Mouse (Mus musculus) stomach, postnatal 0 days (tissue): ENCODE results near the gene Adam6b. TPM values are rescaled to one million over a fixed set of nuclear protein-coding genes. Genes with fewer than 3 reads are reported as not detected.
A peak's percentile ranks its signal among the peaks of the same experiment; 100 is the strongest.
"Not testable (repeated sequence)": the region's sequence is repeated elsewhere in the genome, so short reads cannot be mapped to it uniquely, and the experiment has no call there.

Source experiments
- ATAC-seq: fragments of 200-750 bp; cut with Nextera tagmentation; 2 replicates; pipeline ENCODE4 v1.8.0; 2017; ENCODE audit not compliant: low FRiP score, low TSS enrichment
- DNase-seq: peaks from one replicate; pipeline ENCODE4 v3.0.0-alpha.2; 2016; ENCODE audit warnings: low spot score
- H3K27ac ChIP-seq: fragments of 300-500 bp; sonication (generic); replicated peaks from 2 replicates; pipeline ENCODE4 v1.5.1; 2014; ENCODE audit warnings: mild to moderate bottlenecking, control low read depth
- H3K27me3 ChIP-seq: fragments of 300-500 bp; sonication (generic); 2 replicates; pipeline ENCODE4 v1.6.1; 2014; ENCODE audit warnings: low read length; ENCODE audit not compliant: control insufficient read depth, insufficient read depth
- H3K36me3 ChIP-seq: fragments of 300-500 bp; sonication (generic); 2 replicates; pipeline ENCODE4 v1.6.1; 2014; ENCODE audit warnings: low read length, mixed read lengths; ENCODE audit not compliant: control insufficient read depth, insufficient read depth
- H3K4me1 ChIP-seq: fragments of 300-500 bp; sonication (generic); replicated peaks from 2 replicates; pipeline ENCODE4 v1.6.1; 2014; ENCODE audit warnings: antibody characterized with exemption; ENCODE audit not compliant: control insufficient read depth, insufficient read depth
- H3K4me2 ChIP-seq: fragments of 300-500 bp; sonication (generic); replicated peaks from 2 replicates; pipeline ENCODE4 v1.6.1; 2014; ENCODE audit warnings: low read depth, mild to moderate bottlenecking, control low read depth, moderate library complexity
- H3K4me3 ChIP-seq: fragments of 300-500 bp; sonication (generic); 2 replicates; pipeline ENCODE4 v1.5.1; 2014; ENCODE audit warnings: low read depth, low read length, control low read depth
- H3K9ac ChIP-seq: fragments of 300-500 bp; sonication (generic); 2 replicates; pipeline ENCODE4 v1.6.1; 2014; ENCODE audit warnings: mild to moderate bottlenecking, low read length, control low read depth, mixed read lengths
- H3K9me3 ChIP-seq: fragments of 300-500 bp; sonication (generic); 2 replicates; pipeline ENCODE4 v1.6.1; 2016; ENCODE audit warnings: low read length; ENCODE audit not compliant: control insufficient read depth
- CTCF ChIP-seq: IDR thresholded peaks from 2 replicates; pipeline ENCODE4 v1.5.1; 2016; ENCODE audit warnings: antibody characterized with exemption, low read depth, mild to moderate bottlenecking, moderate library complexity
- EP300 ChIP-seq: optimal IDR thresholded peaks from 2 replicates; pipeline ENCODE3; 2016; ENCODE audit warnings: antibody characterized with exemption
- WGBS: fragments of 180-500 bp; shearing (Covaris S2); extraction: QIAGEN DNeasy Blood & Tissue Kit; methylation state at CpG from one replicate; pipeline ENCODE4 v1.1.7; 2014; 5-methylcytosine and 5-hydroxymethylcytosine counted together
- polyA plus RNA-seq: library from polyadenylated mRNA; unstranded; fragments of >200 nt; fragmentation: Nextera tagmentation; extraction: Ambion mirVana; gene quantifications from 2 replicates; pipeline ENCODE4 v1.2.1, GENCODE M21; 2015

Gene Adam6b
- polyA plus RNA-seq, 1 experiment from 2014 or later, result not detected

DNA sequence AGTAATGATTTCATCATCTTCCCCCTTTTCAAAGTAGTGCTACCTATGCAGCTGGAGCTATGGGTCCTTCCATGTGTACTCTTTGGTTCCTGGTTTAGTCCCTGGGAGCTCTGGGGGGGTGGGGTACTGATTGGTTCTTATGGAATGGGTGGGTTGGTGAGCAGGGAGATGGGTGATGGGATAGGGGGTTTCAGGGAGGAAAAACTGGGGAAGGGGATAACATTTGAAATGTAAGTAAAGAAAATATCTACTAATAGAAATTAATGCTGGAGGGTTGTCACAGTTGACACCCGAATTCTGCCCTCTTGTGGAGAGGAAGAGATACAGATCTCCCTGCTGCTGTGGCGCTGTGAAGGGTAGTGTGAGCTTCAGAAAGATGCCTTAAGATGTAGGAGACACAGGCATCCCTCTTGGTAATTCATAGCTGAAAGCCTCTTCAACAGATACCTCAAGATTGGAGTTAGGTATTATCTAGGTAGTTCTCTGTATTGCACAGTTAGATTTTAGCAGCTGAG, 4.3 kb upstream of the Adam6b start:
- 31% methylated on average over 2 of the region's 2 CpGs for WGBS
- Histone ChIP-seq H3K27me3 (no peaks in the 10 kb centered on the region), H3K4me2 (no peak overlapping the region), H3K27ac (no peak overlapping the region), H3K4me1 (no peaks in the 10 kb centered on the region), H3K9ac (no peak overlapping the region), H3K9me3 (no peaks in the 10 kb centered on the region), H3K4me3 (no peak overlapping the region), H3K36me3 (no peaks in the 10 kb centered on the region)
- peak; percentile 59 for TF ChIP-seq CTCF
- TF ChIP-seq EP300, result no peak
- ATAC-seq (no peak), DNase-seq (no peak)

DNA sequence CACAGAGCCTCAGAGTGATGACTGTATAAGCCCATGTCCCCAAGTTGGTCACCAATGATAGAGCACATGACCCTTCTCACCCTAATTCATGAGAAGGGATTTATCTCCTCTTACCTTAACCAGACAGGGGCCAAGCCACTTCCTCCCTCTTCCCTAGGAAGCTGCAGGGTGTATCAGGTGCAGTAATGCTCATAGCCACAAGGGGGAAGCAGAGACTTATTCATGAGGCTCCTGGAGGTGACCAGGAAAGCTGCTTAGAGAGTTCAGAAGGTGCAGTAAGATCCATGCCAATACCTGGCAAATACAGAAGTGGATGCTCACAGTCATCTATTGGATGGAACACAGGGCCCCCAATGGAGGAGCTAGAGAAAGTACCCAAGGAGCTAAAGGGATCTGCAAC, 1.6 kb upstream of the Adam6b start:
- H3K27ac ChIP-seq, H3K9me3 ChIP-seq, H3K36me3 ChIP-seq, H3K9ac ChIP-seq, ATAC-seq, H3K27me3 ChIP-seq, H3K4me3 ChIP-seq, H3K4me1 ChIP-seq, H3K4me2 ChIP-seq: not testable (repeated sequence)
- TF ChIP-seq CTCF, result peak; percentile 88
- DNase-seq, result peak; percentile 59

DNA sequence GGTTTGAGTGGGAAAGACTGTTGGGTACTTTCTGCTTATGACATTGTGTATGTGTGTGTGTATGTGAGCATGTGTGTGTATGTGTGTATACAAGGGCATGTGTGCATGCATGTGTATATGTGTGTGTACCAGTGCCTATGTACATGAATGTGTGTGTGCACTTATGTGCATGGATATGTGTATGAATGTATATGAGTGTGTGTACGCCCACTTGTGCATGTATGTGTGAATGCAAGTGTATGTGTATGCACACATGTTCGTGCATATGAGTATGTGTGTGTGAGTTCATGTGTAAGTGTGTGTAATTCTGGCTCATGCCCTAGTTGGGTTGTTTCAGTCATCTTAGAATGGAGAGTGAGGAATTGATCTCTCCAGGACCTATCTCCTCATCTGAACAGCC, 36.6 kb downstream of the Adam6b start:
- H3K27ac ChIP-seq, result no peak overlapping the region

More for the DNA sequence above, 36.6 kb downstream of the Adam6b start:
- no peaks in the 10 kb centered on the region for H3K36me3 ChIP-seq
- no peak for ATAC-seq
- no peak overlapping the region for H3K4me3 ChIP-seq
- no peaks in the 10 kb centered on the region for H3K4me1 ChIP-seq
- no peak for DNase-seq
- TF ChIP-seq CTCF (no peak), EP300 (no peak)
- no peak overlapping the region for H3K4me2 ChIP-seq
- H3K27me3 ChIP-seq, result no peaks in the 10 kb centered on the region
- 69% methylated on average over 2 of the region's 2 CpGs for WGBS
- no peak overlapping the region for H3K9ac ChIP-seq
- no peaks in the 10 kb centered on the region for H3K9me3 ChIP-seq

Other genes starting within 250 kb of the Adam6b start
- gene Adam6a, start 54.4 kb downstream of the Adam6b start, polyA plus RNA-seq, result not detected in 2 replicates